In the genomic region with DNA sequence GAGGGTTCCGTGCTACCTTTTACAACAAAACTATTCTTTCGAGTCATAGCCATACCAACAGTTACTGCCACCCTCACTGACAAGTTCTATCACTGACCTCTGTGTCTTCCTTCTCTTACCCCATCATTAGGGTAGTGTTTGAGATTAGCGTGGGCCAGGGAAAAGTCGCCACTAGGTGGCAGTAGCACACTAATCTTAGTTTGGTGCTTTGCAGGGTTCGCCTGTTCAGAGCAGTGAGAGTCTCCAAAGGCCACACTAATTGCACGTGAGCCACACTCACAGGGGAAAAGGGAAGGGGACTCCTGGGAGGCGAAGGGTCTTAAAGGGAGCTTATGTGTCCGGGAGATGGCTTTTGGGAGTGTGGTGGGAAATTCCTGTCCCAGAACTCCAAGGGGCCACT, we compare ENCODE assay signal across 8 mouse cellular contexts. TPM values are rescaled to one million over a fixed set of nuclear protein-coding genes. Genes with fewer than 3 reads are reported as not detected.
DNase-seq lines count a peak whose midpoint lies in the region; ATAC-seq lines count a peak whose summit lies in the region.

No protein-coding gene starts in this region.

- H3K4me3 ChIP-seq in embryonic facial prominence, embryonic 14.5 days (ENCODE audit: low read depth, low read length): no peak overlapping the region

- no peaks in the 10 kb centered on the region for H3K4me1 ChIP-seq in embryonic facial prominence, embryonic 14.5 days (ENCODE audit: control insufficient read depth, insufficient read depth, low read length)

- no peak overlapping the region for H3K9ac ChIP-seq in embryonic facial prominence, embryonic 14.5 days (ENCODE audit: low read depth, low read length)

- WGBS in embryonic facial prominence, embryonic 14.5 days: 13% methylated on average over 8 of the region's 8 CpGs

- intact Hi-C loops in heart, postnatal 10 days (cut with DNase I): loop anchor here (1.0 kb wide), 1 partner anchor 144 kb away; no protein-coding TSS in a partner anchor

- H3K36me3 ChIP-seq in embryonic facial prominence, embryonic 14.5 days (ENCODE audit: control insufficient read depth, insufficient read depth, low read length): no peaks in the 10 kb centered on the region

- no peaks in the 10 kb centered on the region for H3K27me3 ChIP-seq in embryonic facial prominence, embryonic 14.5 days (replicated peaks; ENCODE audit: control insufficient read depth, insufficient read depth, low read length)

- DNase-seq in CD4-positive, CD25-positive, alpha-beta regulatory T cell, adult 2 months (ENCODE audit: low read depth, low spot score): peak; percentile 85
- peak; percentile 43 to 55 for DNase-seq in adrenal gland, postnatal 4 days (ENCODE audit: low spot score in 2 of 2)
- DNase-seq in embryonic facial prominence, embryonic 14.5 days (ENCODE audit: low spot score): peak; percentile 81
- peak; percentile 71 to 81 for DNase-seq in heart, postnatal 10 days
- peak; percentile 71 to 90 for DNase-seq in kidney, postnatal 36 days
- DNase-seq in lung, adult 18-20 months: peak; percentile 48 to 60
- peak; percentile 65 for DNase-seq in testis, postnatal 14 days (ENCODE audit: low spot score)

- no peak overlapping the region for H3K4me2 ChIP-seq in embryonic facial prominence, embryonic 14.5 days (ENCODE audit: low read depth, low read length)

- no peaks in the 10 kb centered on the region for H3K9me3 ChIP-seq in embryonic facial prominence, embryonic 14.5 days (ENCODE audit: control insufficient read depth, low read length)

- peak; percentile 80 for ATAC-seq in embryonic facial prominence, embryonic 14.5 days (ENCODE audit: low read depth)
- peak; percentile 88 for ATAC-seq in neutrophil, adult 5-6 weeks (ENCODE audit: extremely low read depth, insufficient number of reproducible peaks, low FRiP score, poor library complexity, severe bottlenecking)

- H3K27ac ChIP-seq in embryonic facial prominence, embryonic 14.5 days (replicated peaks; ENCODE audit: low read depth, low read length): no peak overlapping the region

RNA-seq across cellular contexts. Expression of a gene that starts 37.3 kb away (rescaled TPM):
- under 1 TPM; 0.17 to 0.50 TPM for total RNA-seq in adrenal gland, postnatal 4 days (2021)
- 6.6 and 7.0 TPM in 2 replicates for polyA plus RNA-seq in embryonic facial prominence, embryonic 14.5 days (2014; fragmentation: Nextera tagmentation; extraction: Ambion mirVana)
- under 1 TPM; 0.17 TPM for total RNA-seq in heart, postnatal 10 days (2021)
- 2.1 and 3.6 TPM in 2 replicates for total RNA-seq in neutrophil, adult 5-6 weeks (2017)
